Mouse (Mus musculus): ENCODE measurements around the gene Tmem80. TPM values are rescaled to one million over a fixed set of nuclear protein-coding genes. Genes with fewer than 3 reads are reported as not detected.

Tmem80 gene
- polyA plus RNA-seq, 1 experiment: 12.5 TPM

DNA sequence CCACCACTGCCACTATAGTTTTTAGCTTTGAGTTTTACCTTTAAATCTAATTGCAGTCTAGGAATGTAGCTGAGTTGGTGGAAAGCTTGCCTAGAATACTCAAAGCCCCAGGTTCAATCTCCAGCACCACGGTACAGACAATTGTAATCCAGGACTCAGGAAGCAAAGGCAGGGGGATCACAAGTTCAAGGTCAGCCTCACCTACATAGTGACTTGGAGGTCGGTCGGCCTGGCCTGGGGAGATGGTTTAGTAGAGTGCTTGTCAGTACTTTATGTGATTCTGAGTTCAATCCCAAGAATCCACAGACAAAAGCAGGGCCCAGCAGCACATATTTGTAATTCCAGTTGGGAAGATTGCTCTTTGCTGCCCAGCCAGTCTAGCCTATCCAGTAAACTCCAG is 39.5 kb upstream of the Tmem80 start:
- Histone ChIP-seq H3K4me3 (no peak overlapping the region), H3K27me3 (ENCODE audit: control insufficient read depth, insufficient read depth, insufficient read length) (peaks cover 7% of the 10 kb centered on the region), H3K36me3 (ENCODE audit: control insufficient read depth, insufficient read depth) (no peaks in the 10 kb centered on the region), H3ac (ENCODE audit: control insufficient read depth, insufficient read length) (no peak overlapping the region), H3K4me2 (ENCODE audit: low read depth) (no peak overlapping the region), H3K79me2 (ENCODE audit: control insufficient read depth, insufficient read depth) (no peaks in the 10 kb centered on the region)
- TF ChIP-seq SRF (IDR thresholded peaks at IDR 0.05; ENCODE audit: control insufficient read depth, insufficient read length, low read depth): no peak
- TF ChIP-seq TCF12 (IDR thresholded peaks at IDR 0.05; ENCODE audit: insufficient read depth, poor library complexity, severe bottlenecking): no peak
- no peak for TF ChIP-seq POLR2AphosphoS2 (IDR thresholded peaks at IDR 0.05; ENCODE audit: insufficient read length, low read depth)
- TF ChIP-seq USF1 (IDR thresholded peaks at IDR 0.05; ENCODE audit: low read depth): no peak
- no peak for TF ChIP-seq MAX (IDR thresholded peaks at IDR 0.05; ENCODE audit: low read depth)
- TF ChIP-seq REST (IDR thresholded peaks at IDR 0.05; ENCODE audit: insufficient read depth, insufficient read length): no peak

GRCm38 (mm10) chr7:141291921-141292582 is 35.5 kb upstream of the Tmem80 start, which contains the start of gene Drd4:
Gene Drd4 (plus strand): TSS chr7:141292006.
- Histone ChIP-seq H3K79me2 (ENCODE audit: control insufficient read depth, insufficient read depth) (no peaks in the 10 kb centered on the region), H3K36me3 (ENCODE audit: control insufficient read depth, insufficient read depth) (no peaks in the 10 kb centered on the region), H3K4me3 (no peak within 1 kb of the TSS), H3K4me2 (ENCODE audit: low read depth) (peak within 1 kb of the TSS; percentile 48), H3K27me3 (ENCODE audit: control insufficient read depth, insufficient read depth, insufficient read length) (peaks cover 23% of the 10 kb centered on the region), H3ac (ENCODE audit: control insufficient read depth, insufficient read length) (no peak within 1 kb of the TSS)
- TF ChIP-seq TCF3 (IDR thresholded peaks at IDR 0.05; ENCODE audit: insufficient read length, low read depth) (no peak), MYOD1 (IDR thresholded peaks at IDR 0.05; ENCODE audit: control insufficient read depth in 1 of 3, insufficient read length in 2 of 3, low read depth in 2 of 3) (no peak)

- Histone ChIP-seq H3K36me3 (ENCODE audit: control insufficient read depth, insufficient read depth) (no peaks in the 10 kb centered on the region), H3K27me3 (ENCODE audit: control insufficient read depth, insufficient read depth, insufficient read length) (peaks cover 23% of the 10 kb centered on the region), H3K4me2 (ENCODE audit: low read depth) (no peak overlapping the region), H3K4me3 (no peak overlapping the region), H3ac (ENCODE audit: control insufficient read depth, insufficient read length) (no peak overlapping the region), H3K79me2 (ENCODE audit: control insufficient read depth, insufficient read depth) (no peaks in the 10 kb centered on the region)
- TF ChIP-seq MAX (IDR thresholded peaks at IDR 0.05; ENCODE audit: low read depth): no peak
- no peak for TF ChIP-seq SRF (IDR thresholded peaks at IDR 0.05; ENCODE audit: control insufficient read depth, insufficient read length, low read depth)
- no peak for TF ChIP-seq TCF3 (IDR thresholded peaks at IDR 0.05; ENCODE audit: insufficient read length, low read depth)
- no peak for TF ChIP-seq POLR2A (IDR thresholded peaks at IDR 0.05; ENCODE audit: insufficient read length, low read depth)
- TF ChIP-seq TCF12 (IDR thresholded peaks at IDR 0.05; ENCODE audit: insufficient read depth, poor library complexity, severe bottlenecking): no peak
Measured at GRCm38 (mm10) chr7:141292583-141293388, 34.8 kb upstream of the Tmem80 start.

- TF ChIP-seq POLR2A (IDR thresholded peaks at IDR 0.05; ENCODE audit: insufficient read length, low read depth) (no peak), POLR2AphosphoS2 (IDR thresholded peaks at IDR 0.05; ENCODE audit: insufficient read length, low read depth) (no peak), MYOG (IDR thresholded peaks at IDR 0.05; ENCODE audit: control insufficient read depth in 1 of 3, insufficient read depth in 1 of 3, insufficient read length in 2 of 3, low read depth in 2 of 3) (peak in 1 of 3 experiments; percentile 62), USF1 (IDR thresholded peaks at IDR 0.05; ENCODE audit: low read depth) (no peak), REST (IDR thresholded peaks at IDR 0.05; ENCODE audit: insufficient read depth, insufficient read length) (no peak), SRF (IDR thresholded peaks at IDR 0.05; ENCODE audit: control insufficient read depth, insufficient read length, low read depth) (no peak), CEBPB (IDR thresholded peaks at IDR 0.05; ENCODE audit: insufficient read depth, poor library complexity, severe bottlenecking) (no peak)
- Histone ChIP-seq H3K4me3 (no peak overlapping the region), H3K36me3 (ENCODE audit: control insufficient read depth, insufficient read depth) (no peaks in the 10 kb centered on the region), H3ac (ENCODE audit: control insufficient read depth, insufficient read length) (no peak overlapping the region), H3K4me2 (ENCODE audit: low read depth) (no peak overlapping the region), H3K27me3 (ENCODE audit: control insufficient read depth, insufficient read depth, insufficient read length) (peaks cover 23% of the 10 kb centered on the region), H3K79me2 (ENCODE audit: control insufficient read depth, insufficient read depth) (no peaks in the 10 kb centered on the region)
Measured at GRCm38 (mm10) chr7:141293852-141294471, 33.6 kb upstream of the Tmem80 start.

DNA sequence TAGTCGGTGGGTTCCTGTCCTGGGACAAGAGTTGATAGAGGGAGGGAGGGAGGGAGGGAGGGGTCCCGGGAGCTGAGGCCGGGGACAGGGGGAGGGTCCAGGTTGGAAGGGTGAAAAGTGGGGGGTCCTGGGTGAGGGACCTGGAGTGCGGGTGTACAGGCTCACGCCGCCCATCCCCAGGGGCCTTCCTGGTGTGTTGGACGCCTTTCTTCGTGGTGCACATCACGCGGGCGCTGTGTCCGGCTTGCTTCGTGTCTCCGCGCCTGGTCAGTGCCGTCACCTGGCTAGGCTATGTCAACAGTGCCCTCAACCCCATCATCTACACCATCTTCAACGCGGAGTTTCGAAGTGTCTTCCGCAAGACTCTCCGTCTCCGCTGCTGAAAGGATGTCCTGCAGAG is 33.1 kb upstream of the Tmem80 start:
- Histone ChIP-seq H3K4me2 (ENCODE audit: low read depth) (no peak overlapping the region), H3K4me3 (no peak overlapping the region), H3K79me2 (ENCODE audit: control insufficient read depth, insufficient read depth) (no peaks in the 10 kb centered on the region), H3K36me3 (ENCODE audit: control insufficient read depth, insufficient read depth) (no peaks in the 10 kb centered on the region), H3K27me3 (ENCODE audit: control insufficient read depth, insufficient read depth, insufficient read length) (peaks cover 23% of the 10 kb centered on the region), H3ac (ENCODE audit: control insufficient read depth, insufficient read length) (no peak overlapping the region)
- no peak for TF ChIP-seq MYOG (IDR thresholded peaks at IDR 0.05; ENCODE audit: control insufficient read depth in 1 of 3, insufficient read depth in 1 of 3, insufficient read length in 2 of 3, low read depth in 2 of 3)
- no peak for TF ChIP-seq POLR2AphosphoS2 (IDR thresholded peaks at IDR 0.05; ENCODE audit: insufficient read length, low read depth)
- no peak for TF ChIP-seq E2F4 (IDR thresholded peaks at IDR 0.05; ENCODE audit: insufficient read depth)
- TF ChIP-seq TCF12 (IDR thresholded peaks at IDR 0.05; ENCODE audit: insufficient read depth, poor library complexity, severe bottlenecking): no peak
- TF ChIP-seq SRF (IDR thresholded peaks at IDR 0.05; ENCODE audit: control insufficient read depth, insufficient read length, low read depth): no peak
- TF ChIP-seq MYOD1 (IDR thresholded peaks at IDR 0.05; ENCODE audit: control insufficient read depth in 1 of 3, insufficient read length in 2 of 3, low read depth in 2 of 3): no peak
- TF ChIP-seq TCF3 (IDR thresholded peaks at IDR 0.05; ENCODE audit: insufficient read length, low read depth): no peak
- no peak for TF ChIP-seq USF1 (IDR thresholded peaks at IDR 0.05; ENCODE audit: low read depth)
- no peak for TF ChIP-seq POLR2A (IDR thresholded peaks at IDR 0.05; ENCODE audit: insufficient read length, low read depth)
- TF ChIP-seq REST (IDR thresholded peaks at IDR 0.05; ENCODE audit: insufficient read depth, insufficient read length): no peak
- no peak for TF ChIP-seq CEBPB (IDR thresholded peaks at IDR 0.05; ENCODE audit: insufficient read depth, poor library complexity, severe bottlenecking)
- no peak for TF ChIP-seq MAX (IDR thresholded peaks at IDR 0.05; ENCODE audit: low read depth)

Measured in myocyte (in vitro differentiated cells).